ENCODE assay signal across 21 mouse cellular contexts in the genomic region with DNA sequence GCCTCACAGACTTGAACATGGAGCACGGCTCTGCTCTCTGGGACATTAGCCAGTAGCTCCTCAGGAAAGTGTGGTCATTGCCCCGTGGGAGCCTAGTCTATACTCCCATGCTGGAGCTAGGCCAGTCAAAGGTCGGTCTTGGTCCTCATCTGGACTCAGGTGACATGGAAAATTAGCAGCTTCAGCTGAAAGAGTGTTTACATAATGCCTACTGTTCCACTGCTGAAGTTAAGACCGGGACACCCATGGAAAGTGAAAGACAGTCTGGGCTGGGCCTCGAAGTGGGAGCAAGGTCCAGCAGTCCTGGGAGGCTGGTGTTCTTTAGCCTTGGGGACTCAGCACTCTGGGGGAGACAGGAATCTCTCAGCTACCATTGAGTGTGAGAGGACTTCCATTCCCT. TPM values are rescaled to one million over a fixed set of nuclear protein-coding genes. Genes with fewer than 3 reads are reported as not detected.
DNase-seq lines count a peak whose midpoint lies in the region; ATAC-seq and TF ChIP-seq lines count a peak whose summit lies in the region.
"Had no signal": no experiment of that assay in that cellular context is flagged by ENCODE, and none has a peak within 500 bp of the region (broad histone marks: within the 10 kb centered on the region; RNA-seq: fewer than 3 reads in every experiment).

No protein-coding gene starts in this region.

- no peak for TF ChIP-seq EP300 in liver, postnatal 0 days (IDR thresholded peaks at IDR 0.05; ENCODE audit: low read depth)

- H3K4me1 ChIP-seq in liver, embryonic 15.5 days (replicated peaks), result peaks cover 17% of the 10 kb centered on the region
- peaks cover 12% of the 10 kb centered on the region for H3K4me1 ChIP-seq in liver, embryonic 12.5 days
- H3K4me1 ChIP-seq in kidney, postnatal 0 days (replicated peaks; ENCODE audit: insufficient read depth, low read length), result 0 out of 2 replicates have a peak, but pooled peaks cover 3% of the 10 kb centered on the region
- peaks cover 26% of the 10 kb centered on the region for H3K4me1 ChIP-seq in liver, postnatal 0 days (ENCODE audit: insufficient read depth)
- no peaks in the 10 kb centered on the region for H3K4me1 ChIP-seq in forebrain, embryonic 15.5 days
- H3K4me1 ChIP-seq in forebrain, embryonic 14.5 days (ENCODE audit: control insufficient read depth, insufficient read depth, low read length), result no peaks in the 10 kb centered on the region
- H3K4me1 ChIP-seq: forebrain, embryonic 12.5 days; limb, embryonic 12.5 days had no signal

- no peak overlapping the region for H3K4me2 ChIP-seq in liver, embryonic 15.5 days
- no peak overlapping the region for H3K4me2 ChIP-seq in liver, embryonic 12.5 days
- no peak overlapping the region for H3K4me2 ChIP-seq in kidney, postnatal 0 days (ENCODE audit: low read length)
- no peak overlapping the region for H3K4me2 ChIP-seq in liver, postnatal 0 days (ENCODE audit: low read depth, low read length)
- no peak overlapping the region for H3K4me2 ChIP-seq in forebrain, embryonic 15.5 days (replicated peaks)
- no peak overlapping the region for H3K4me2 ChIP-seq in forebrain, embryonic 14.5 days (ENCODE audit: low read length)
- H3K4me2 ChIP-seq: forebrain, embryonic 12.5 days; heart, embryonic 15.5 days; limb, embryonic 12.5 days; lung, embryonic 15.5 days; midbrain, embryonic 11.5 days had no signal

- peak; percentile 18 for DNase-seq in kidney, postnatal 0 days (ENCODE audit: low spot score)
- DNase-seq in liver, postnatal 0 days, result no peak
- DNase-seq in forebrain, embryonic 14.5 days (ENCODE audit: low spot score), result no peak
- DNase-seq in right cerebral cortex, postnatal 25 days, result no peak
- DNase-seq: adrenal gland, adult 2 months; cerebellum, adult 9-10 months; gastrocnemius, postnatal 10 days; heart, adult 2 months; right cerebral cortex, postnatal 4 days; thymus, postnatal 36 days had no signal

- H3K9me3 ChIP-seq in liver, embryonic 15.5 days (replicated peaks), result no peaks in the 10 kb centered on the region
- no peaks in the 10 kb centered on the region for H3K9me3 ChIP-seq in liver, embryonic 12.5 days (replicated peaks)
- H3K9me3 ChIP-seq in kidney, postnatal 0 days (replicated peaks; ENCODE audit: low read length), result no peaks in the 10 kb centered on the region
- no peaks in the 10 kb centered on the region for H3K9me3 ChIP-seq in liver, postnatal 0 days (ENCODE audit: low read length)
- no peaks in the 10 kb centered on the region for H3K9me3 ChIP-seq in forebrain, embryonic 15.5 days
- H3K9me3 ChIP-seq in forebrain, embryonic 14.5 days (replicated peaks; ENCODE audit: control insufficient read depth, low read length), result no peaks in the 10 kb centered on the region
- H3K9me3 ChIP-seq: embryonic facial prominence, embryonic 10.5 days; forebrain, embryonic 12.5 days; heart, embryonic 15.5 days; limb, embryonic 12.5 days; lung, embryonic 15.5 days had no signal

- TF ChIP-seq CTCF in kidney, postnatal 0 days (IDR thresholded peaks at IDR 0.05; ENCODE audit: low read depth), result no peak
- TF ChIP-seq CTCF in liver, postnatal 0 days (IDR thresholded peaks at IDR 0.05; ENCODE audit: low read depth), result no peak

- H3K4me3 ChIP-seq in liver, embryonic 15.5 days (replicated peaks), result no peak overlapping the region
- no peak overlapping the region for H3K4me3 ChIP-seq in liver, embryonic 12.5 days
- no peak overlapping the region for H3K4me3 ChIP-seq in kidney, postnatal 0 days (replicated peaks; ENCODE audit: low read depth, low read length)
- H3K4me3 ChIP-seq in liver, postnatal 0 days (ENCODE audit: low read depth, low read length), result no peak overlapping the region
- H3K4me3 ChIP-seq in forebrain, embryonic 15.5 days, result no peak overlapping the region
- no peak overlapping the region for H3K4me3 ChIP-seq in forebrain, embryonic 14.5 days (ENCODE audit: low read depth, low read length)
- H3K4me3 ChIP-seq: embryonic facial prominence, embryonic 10.5 days; forebrain, embryonic 12.5 days; heart, adult 2 months; heart, embryonic 15.5 days; limb, embryonic 12.5 days; lung, embryonic 15.5 days had no signal

- H3K27ac ChIP-seq in liver, embryonic 15.5 days (replicated peaks), result no peak overlapping the region
- H3K27ac ChIP-seq in liver, embryonic 12.5 days, result no peak overlapping the region
- H3K27ac ChIP-seq in kidney, postnatal 0 days, result 0 out of 2 replicates have a peak overlapping the region, but pooled peaks have one; percentile 47
- peak overlapping the region; percentile 39; the same call in 1 of the 2 replicates for H3K27ac ChIP-seq in liver, postnatal 0 days (ENCODE audit: low read depth)
- H3K27ac ChIP-seq in forebrain, embryonic 15.5 days (replicated peaks), result no peak overlapping the region
- H3K27ac ChIP-seq in forebrain, embryonic 14.5 days (ENCODE audit: low read depth, low read length), result no peak overlapping the region
- H3K27ac ChIP-seq: embryonic facial prominence, embryonic 10.5 days; forebrain, embryonic 12.5 days; heart, adult 2 months; heart, embryonic 15.5 days; hindbrain, postnatal 0 days; limb, embryonic 12.5 days; lung, embryonic 15.5 days had no signal

- ATAC-seq in liver, embryonic 15.5 days (ENCODE audit: insufficient read depth), result 0 out of 2 replicates have a peak, but pooled peaks have one; percentile 10
- no peak for ATAC-seq in liver, embryonic 12.5 days
- peak; percentile 83 for ATAC-seq in kidney, postnatal 0 days (replicated peaks; ENCODE audit: low FRiP score, low read depth)
- no peak; the same call in 1 of the 2 replicates for ATAC-seq in liver, postnatal 0 days
- ATAC-seq in forebrain, embryonic 15.5 days (replicated peaks), result no peak
- ATAC-seq in forebrain, embryonic 14.5 days, result no peak
- ATAC-seq: hindbrain, postnatal 0 days had no signal

- 59% methylated on average over 5 of the region's 5 CpGs for WGBS in liver, embryonic 15.5 days (ENCODE audit: insufficient replicate concordance)
- 59% methylated on average over 5 of the region's 5 CpGs for WGBS in liver, embryonic 12.5 days (ENCODE audit: insufficient replicate concordance)
- 63% methylated on average over 5 of the region's 5 CpGs for whole genome bisulfite sequencing in kidney, postnatal 0 days
- 51% methylated on average over 5 of the region's 5 CpGs for WGBS in liver, postnatal 0 days (ENCODE audit: insufficient replicate concordance)
- WGBS in forebrain, embryonic 15.5 days, result 79% methylated on average over 5 of the region's 5 CpGs
- 81% methylated on average over 5 of the region's 5 CpGs for WGBS in forebrain, embryonic 14.5 days

- H3K9ac ChIP-seq in liver, embryonic 15.5 days, result no peak overlapping the region
- H3K9ac ChIP-seq in liver, embryonic 12.5 days, result no peak overlapping the region
- H3K9ac ChIP-seq in kidney, postnatal 0 days (ENCODE audit: low read depth, low read length), result no peak overlapping the region
- no peak overlapping the region for H3K9ac ChIP-seq in liver, postnatal 0 days (replicated peaks)
- no peak overlapping the region for H3K9ac ChIP-seq in forebrain, embryonic 15.5 days (replicated peaks)
- H3K9ac ChIP-seq in forebrain, embryonic 14.5 days (ENCODE audit: low read length), result no peak overlapping the region
- H3K9ac ChIP-seq: forebrain, embryonic 12.5 days; heart, embryonic 15.5 days; limb, embryonic 12.5 days; lung, embryonic 15.5 days had no signal

- no peaks in the 10 kb centered on the region for H3K27me3 ChIP-seq in liver, embryonic 15.5 days
- peaks cover 15% of the 10 kb centered on the region; the same call in 1 of the 2 replicates for H3K27me3 ChIP-seq in liver, embryonic 12.5 days (replicated peaks)
- H3K27me3 ChIP-seq in kidney, postnatal 0 days (ENCODE audit: insufficient read depth, low read length), result no peaks in the 10 kb centered on the region
- no peaks in the 10 kb centered on the region for H3K27me3 ChIP-seq in liver, postnatal 0 days (ENCODE audit: insufficient read depth, low read length)
- H3K27me3 ChIP-seq in forebrain, embryonic 15.5 days, result no peaks in the 10 kb centered on the region
- no peaks in the 10 kb centered on the region for H3K27me3 ChIP-seq in forebrain, embryonic 14.5 days (replicated peaks; ENCODE audit: control insufficient read depth, insufficient read depth, low read length)
- H3K27me3 ChIP-seq: limb, embryonic 12.5 days; lung, embryonic 15.5 days had no signal

- no peaks in the 10 kb centered on the region for H3K36me3 ChIP-seq in liver, embryonic 15.5 days (replicated peaks)
- no peaks in the 10 kb centered on the region for H3K36me3 ChIP-seq in liver, embryonic 12.5 days
- H3K36me3 ChIP-seq in kidney, postnatal 0 days (ENCODE audit: insufficient read depth, low read length), result no peaks in the 10 kb centered on the region
- H3K36me3 ChIP-seq in liver, postnatal 0 days (replicated peaks; ENCODE audit: insufficient read depth, low read length), result no peaks in the 10 kb centered on the region
- no peaks in the 10 kb centered on the region for H3K36me3 ChIP-seq in forebrain, embryonic 15.5 days
- no peaks in the 10 kb centered on the region for H3K36me3 ChIP-seq in forebrain, embryonic 14.5 days (ENCODE audit: control insufficient read depth, insufficient read depth, low read length)
- H3K36me3 ChIP-seq: embryonic facial prominence, embryonic 10.5 days; forebrain, embryonic 12.5 days; heart, embryonic 15.5 days; limb, embryonic 12.5 days; lung, embryonic 15.5 days had no signal

RNA-seq across cellular contexts. Expression of gene Sectm1b, which starts 5.2 kb away (rescaled TPM):
- 0.08 and 0.23 TPM in 2 replicates for polyA plus RNA-seq in liver, embryonic 15.5 days (2015; fragmentation: Nextera tagmentation; extraction: Ambion mirVana)
- polyA plus RNA-seq in liver, embryonic 12.5 days (2016; fragmentation: Nextera tagmentation; extraction: Ambion mirVana), result 0.14 TPM in 1 of 2 replicates, not detected in the other
- polyA plus RNA-seq in kidney, postnatal 0 days (2015; fragmentation: Nextera tagmentation; extraction: Ambion mirVana), result 2.0 and 2.4 TPM in 2 replicates
- 0.05 and 0.23 TPM in 2 replicates for polyA plus RNA-seq in liver, postnatal 0 days (2015; fragmentation: Nextera tagmentation; extraction: Ambion mirVana)
- not detected in 2 replicates for polyA plus RNA-seq in forebrain, embryonic 15.5 days (2015; fragmentation: Nextera tagmentation; extraction: Ambion mirVana)
- polyA plus RNA-seq in forebrain, embryonic 14.5 days (2014; fragmentation: Nextera tagmentation; extraction: Ambion mirVana), result not detected in 2 replicates
- polyA plus RNA-seq: adrenal gland, adult 2 months; C2C12; embryonic facial prominence, embryonic 10.5 days; forebrain, embryonic 12.5 days; heart, adult 2 months; heart, embryonic 15.5 days; hindbrain, postnatal 0 days; limb, embryonic 12.5 days; lung, embryonic 15.5 days; midbrain, embryonic 11.5 days had no signal

RNA-seq across cellular contexts. Expression of gene Cd7, which starts 18.9 kb away (rescaled TPM):
- polyA plus RNA-seq in liver, embryonic 15.5 days (2015; fragmentation: Nextera tagmentation; extraction: Ambion mirVana), result 0.70 and 0.97 TPM in 2 replicates
- 0.33 and 0.54 TPM in 2 replicates for polyA plus RNA-seq in liver, embryonic 12.5 days (2016; fragmentation: Nextera tagmentation; extraction: Ambion mirVana)
- 0.16 and 0.23 TPM in 2 replicates for polyA plus RNA-seq in kidney, postnatal 0 days (2015; fragmentation: Nextera tagmentation; extraction: Ambion mirVana)
- 3.2 and 3.3 TPM in 2 replicates for polyA plus RNA-seq in liver, postnatal 0 days (2015; fragmentation: Nextera tagmentation; extraction: Ambion mirVana)
- polyA plus RNA-seq in forebrain, embryonic 15.5 days (2015; fragmentation: Nextera tagmentation; extraction: Ambion mirVana), result not detected in 2 replicates
- not detected in 2 replicates for polyA plus RNA-seq in forebrain, embryonic 14.5 days (2014; fragmentation: Nextera tagmentation; extraction: Ambion mirVana)
- polyA plus RNA-seq: C2C12; embryonic facial prominence, embryonic 10.5 days; forebrain, embryonic 12.5 days; hindbrain, postnatal 0 days; limb, embryonic 12.5 days; midbrain, embryonic 11.5 days had no signal

RNA-seq across cellular contexts. Expression of gene Sectm1a, which starts 22.9 kb away (rescaled TPM):
- polyA plus RNA-seq in liver, embryonic 15.5 days (2015; fragmentation: Nextera tagmentation; extraction: Ambion mirVana), result 0.68 and 1.7 TPM in 2 replicates
- polyA plus RNA-seq in liver, embryonic 12.5 days (2016; fragmentation: Nextera tagmentation; extraction: Ambion mirVana), result 0.37 and 0.43 TPM in 2 replicates
- 0.63 and 0.73 TPM in 2 replicates for polyA plus RNA-seq in kidney, postnatal 0 days (2015; fragmentation: Nextera tagmentation; extraction: Ambion mirVana)
- 1.7 and 2.0 TPM in 2 replicates for polyA plus RNA-seq in liver, postnatal 0 days (2015; fragmentation: Nextera tagmentation; extraction: Ambion mirVana)
- polyA plus RNA-seq in forebrain, embryonic 15.5 days (2015; fragmentation: Nextera tagmentation; extraction: Ambion mirVana), result not detected in 2 replicates
- polyA plus RNA-seq in forebrain, embryonic 14.5 days (2014; fragmentation: Nextera tagmentation; extraction: Ambion mirVana), result 0.16 TPM in 1 of 2 replicates, not detected in the other
- polyA plus RNA-seq: C2C12; embryonic facial prominence, embryonic 10.5 days; forebrain, embryonic 12.5 days; heart, adult 2 months; heart, embryonic 15.5 days; hindbrain, postnatal 0 days; limb, embryonic 12.5 days; midbrain, embryonic 11.5 days had no signal

Comparison
In these comparisons a context has a peak if more than half of its experiments do, and no peak if none do; other contexts are left out.
1. ATAC-seq: peak in liver, embryonic 15.5 days (single experiment) and kidney, postnatal 0 days (single experiment); none in liver, embryonic 12.5 days (single experiment), liver, postnatal 0 days (single experiment), forebrain, embryonic 15.5 days (single experiment) and forebrain, embryonic 14.5 days (single experiment).
2. H3K27ac ChIP-seq: peak in kidney, postnatal 0 days (single experiment) and liver, postnatal 0 days (single experiment); none in liver, embryonic 15.5 days (single experiment), liver, embryonic 12.5 days (single experiment), forebrain, embryonic 15.5 days (single experiment) and forebrain, embryonic 14.5 days (single experiment).